Mouse (Mus musculus): ENCODE results near the gene Vcam1.

DNA sequence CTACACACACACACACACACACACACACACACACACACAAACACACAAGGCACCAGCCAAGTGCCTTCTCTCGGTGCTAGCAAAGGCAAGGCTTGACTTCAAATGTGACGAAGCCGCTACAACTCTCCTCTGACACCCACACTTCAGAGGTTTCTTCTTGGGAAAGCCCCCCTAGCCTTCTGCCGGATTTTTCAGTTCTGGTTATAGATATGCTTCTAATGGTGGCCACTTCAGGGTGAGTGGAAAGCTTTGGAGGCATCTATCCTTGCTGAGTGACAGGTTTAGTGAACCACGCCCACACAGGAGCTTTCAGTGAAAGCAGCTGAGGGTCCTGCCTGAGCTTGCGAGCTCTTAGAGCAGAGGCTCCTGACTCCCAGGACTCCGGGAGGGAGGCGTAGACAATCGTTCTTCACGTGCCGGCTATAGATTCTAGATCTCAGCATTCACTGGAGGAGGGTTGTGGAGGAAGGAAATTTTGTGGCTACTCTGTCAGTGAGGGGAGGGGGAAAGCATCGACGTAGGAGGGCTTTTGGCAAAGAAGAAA, 28.0 kb upstream of the Vcam1 start:
- TF ChIP-seq CTCF (IDR thresholded peaks at IDR 0.05; ENCODE audit: insufficient read depth, low read length) (no peak), POLR2A (IDR thresholded peaks at IDR 0.05; ENCODE audit: borderline replicate concordance, extremely low read depth, low read depth, low read length) (no peak)

Data from lung, adult 2 months (tissue).